Mouse (Mus musculus): ENCODE results near the gene Rnf216.

GRCm38 (mm10) chr5:142983174-142983573 lies 129.6 kb downstream of the Rnf216 start:
- no peak for TF ChIP-seq CTCF (IDR thresholded peaks at IDR 0.05; ENCODE audit: borderline replicate concordance, insufficient read depth, low read depth, low read length)
- no peak for TF ChIP-seq POLR2A (IDR thresholded peaks at IDR 0.05; ENCODE audit: borderline replicate concordance, insufficient read depth, low read length)

Data from cerebellum, adult 2 months (tissue).